Mouse (Mus musculus): ENCODE results near the gene Lyrm1.

The Lyrm1 gene

GRCm38 (mm10) chr7:119887887-119888286, 7.8 kb upstream of the Lyrm1 start:
- no peak for DNase-seq (ENCODE audit: extremely low spot score)

- no peak for DNase-seq (ENCODE audit: extremely low spot score)
These were observed 3.5 kb upstream of the Lyrm1 start for GRCm38 (mm10) chr7:119892198-119892597.

GRCm38 (mm10) chr7:119892742-119893141, 2.9 kb upstream of the Lyrm1 start:
- DNase-seq (ENCODE audit: extremely low spot score) = no peak

GRCm38 (mm10) chr7:119894818-119895544, 680 bp upstream of the Lyrm1 start:
- no peak for DNase-seq (ENCODE audit: extremely low spot score)

GRCm38 (mm10) chr7:119897521-119898109, 2.0 kb downstream of the Lyrm1 start:
- DNase-seq (ENCODE audit: extremely low spot score) = no peak

- no peak for DNase-seq (ENCODE audit: extremely low spot score)
These were observed 2.7 kb downstream of the Lyrm1 start for GRCm38 (mm10) chr7:119898247-119898856.

GRCm38 (mm10) chr7:119899386-119900057, 3.9 kb downstream of the Lyrm1 start:
- DNase-seq (ENCODE audit: extremely low spot score) = no peak

GRCm38 (mm10) chr7:119906523-119907215, 11.0 kb downstream of the Lyrm1 start:
- no peak for DNase-seq (ENCODE audit: extremely low spot score)

- no peak for DNase-seq (ENCODE audit: extremely low spot score)
These were observed 16.1 kb downstream of the Lyrm1 start for GRCm38 (mm10) chr7:119911727-119912126.

GRCm38 (mm10) chr7:119920457-119920856, 24.8 kb downstream of the Lyrm1 start:
- no peak for DNase-seq (ENCODE audit: extremely low spot score)

GRCm38 (mm10) chr7:119921054-119921453, 25.4 kb downstream of the Lyrm1 start:
- DNase-seq (ENCODE audit: extremely low spot score) = no peak

GRCm38 (mm10) chr7:119928783-119929440, 33.3 kb downstream of the Lyrm1 start:
- DNase-seq (ENCODE audit: extremely low spot score) = no peak

- no peak for DNase-seq (ENCODE audit: extremely low spot score)
These were observed 40.7 kb downstream of the Lyrm1 start for GRCm38 (mm10) chr7:119936321-119936720.

- no peak for DNase-seq (ENCODE audit: extremely low spot score)
These were observed 41.4 kb downstream of the Lyrm1 start for GRCm38 (mm10) chr7:119937036-119937435.

- no peak for DNase-seq (ENCODE audit: extremely low spot score)
These were observed 45.9 kb downstream of the Lyrm1 start for GRCm38 (mm10) chr7:119941569-119941968.

GRCm38 (mm10) chr7:119954047-119954446, 58.4 kb downstream of the Lyrm1 start:
- no peak for DNase-seq (ENCODE audit: extremely low spot score)

- no peak for DNase-seq (ENCODE audit: extremely low spot score)
These were observed 61.8 kb downstream of the Lyrm1 start for GRCm38 (mm10) chr7:119957421-119957820.

- no peak for DNase-seq (ENCODE audit: extremely low spot score)
These were observed 63.4 kb downstream of the Lyrm1 start for GRCm38 (mm10) chr7:119959091-119959490.

- DNase-seq (ENCODE audit: extremely low spot score) = no peak
These were observed 63.8 kb downstream of the Lyrm1 start for GRCm38 (mm10) chr7:119959491-119959890.

GRCm38 (mm10) chr7:119960006-119960405, 64.3 kb downstream of the Lyrm1 start:
- DNase-seq (ENCODE audit: extremely low spot score) = no peak

- no peak for DNase-seq (ENCODE audit: extremely low spot score)
These were observed 64.9 kb downstream of the Lyrm1 start for GRCm38 (mm10) chr7:119960546-119960945.
